Mouse (Mus musculus): ENCODE results near the gene Cct8.

Cct8 gene

GRCm38 (mm10) chr16:87445110-87445509 is 50.6 kb downstream of the Cct8 start:
- no peak for DNase-seq (ENCODE audit: extremely low spot score)

- DNase-seq (ENCODE audit: extremely low spot score), result no peak
These were observed 51.6 kb downstream of the Cct8 start for GRCm38 (mm10) chr16:87444071-87444470.

DNA sequence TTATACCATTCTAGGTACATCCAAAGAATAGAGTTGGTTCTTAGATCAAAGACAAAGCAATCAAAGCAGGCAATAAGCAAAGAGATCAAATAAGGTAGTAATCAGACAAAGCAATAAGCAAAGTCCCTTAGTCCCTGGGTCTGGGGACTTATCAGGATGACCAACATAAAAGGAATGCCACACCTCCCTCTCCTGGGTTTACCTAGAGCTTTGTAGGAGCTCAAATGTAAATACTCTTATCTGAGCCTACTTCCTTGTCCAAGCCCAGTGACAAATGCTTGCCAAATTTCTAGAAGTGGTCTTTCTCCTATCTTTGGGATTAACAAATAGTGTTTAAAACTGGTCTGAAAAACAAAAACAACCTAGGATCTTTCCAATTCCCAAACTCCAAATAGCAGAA is 52.4 kb downstream of the Cct8 start:
- DNase-seq (ENCODE audit: extremely low spot score), result no peak

DNA sequence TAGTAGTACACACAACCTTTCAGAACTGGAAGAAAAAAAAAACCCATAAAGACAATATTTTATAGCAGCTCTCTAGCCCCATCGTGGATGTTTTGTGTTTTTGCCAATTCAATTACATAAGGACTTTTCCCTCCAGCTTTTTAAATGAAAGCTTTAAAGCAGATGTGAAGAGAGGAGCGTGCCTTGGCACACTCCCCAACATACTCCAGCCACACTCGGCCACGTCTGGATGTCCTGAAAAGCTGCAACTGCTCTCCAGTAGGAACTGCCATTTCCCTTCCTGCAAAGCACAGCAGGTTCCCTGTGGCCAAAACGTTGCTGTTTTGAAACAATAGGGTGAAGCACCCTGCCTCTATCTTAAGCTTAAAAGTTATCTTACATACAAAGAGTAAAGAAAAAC is 53.4 kb downstream of the Cct8 start:
- DNase-seq (ENCODE audit: extremely low spot score), result no peak

DNA sequence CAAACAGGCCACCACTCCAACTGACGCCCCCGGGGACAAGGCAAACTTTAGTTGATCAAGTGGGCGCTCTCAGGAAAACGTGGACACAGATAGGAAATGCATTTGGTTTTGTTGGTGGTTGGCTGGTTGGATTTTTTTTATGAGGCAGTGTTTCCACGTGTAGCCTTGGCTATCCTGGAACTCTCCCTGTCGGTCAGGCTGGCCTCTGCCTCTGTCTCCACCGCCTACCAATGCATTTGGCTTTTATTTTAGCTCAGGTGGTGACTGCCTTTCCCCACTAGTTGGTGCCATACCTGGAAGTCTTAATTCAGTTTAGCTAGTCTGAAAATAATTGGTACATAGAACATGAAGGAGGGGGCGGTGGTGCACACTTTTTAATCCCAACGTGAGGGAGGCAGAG is 54.6 kb downstream of the Cct8 start:
- DNase-seq (ENCODE audit: extremely low spot score), result no peak

GRCm38 (mm10) chr16:87440184-87440686 is 55.4 kb downstream of the Cct8 start, which contains the start of gene Rwdd2b:
TSS of gene Rwdd2b (minus strand) at chr16:87440573.
- DNase-seq (ENCODE audit: extremely low spot score), result peak; percentile 91

GRCm38 (mm10) chr16:87438697-87439096 is 57.0 kb downstream of the Cct8 start:
- DNase-seq (ENCODE audit: extremely low spot score), result no peak

GRCm38 (mm10) chr16:87437096-87437495 is 58.6 kb downstream of the Cct8 start:
- no peak for DNase-seq (ENCODE audit: extremely low spot score)

- DNase-seq (ENCODE audit: extremely low spot score), result no peak
These were observed 60.1 kb downstream of the Cct8 start for GRCm38 (mm10) chr16:87435411-87436205.

GRCm38 (mm10) chr16:87434946-87435345 is 60.7 kb downstream of the Cct8 start:
- no peak for DNase-seq (ENCODE audit: extremely low spot score)

DNA sequence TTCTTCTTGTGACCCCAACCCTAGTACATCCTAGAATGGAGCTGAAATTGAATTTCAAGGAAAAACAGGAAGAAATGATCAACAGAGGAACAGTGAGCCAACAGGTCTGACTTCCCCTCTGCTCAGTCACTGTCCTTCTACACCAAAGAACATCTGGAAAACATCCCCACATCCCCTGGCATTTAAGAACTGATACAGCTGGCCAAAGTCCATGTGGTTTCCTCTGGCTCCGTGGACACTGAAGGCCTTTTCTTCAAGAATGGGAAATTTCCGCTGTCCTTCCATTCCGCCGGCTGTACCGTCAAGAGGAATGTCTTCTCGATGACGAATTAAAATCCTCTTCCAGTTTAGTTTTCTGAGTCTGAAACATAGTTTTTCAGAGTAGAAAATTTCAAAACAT is 61.4 kb downstream of the Cct8 start:
- no peak for DNase-seq (ENCODE audit: extremely low spot score)
